Mouse (Mus musculus) frontal cortex, postnatal 14 days (tissue): ENCODE results near the gene Panx2.

ENCODE experiments used
- DNase-seq, 2 experiments: peaks; one replicate each; pipeline ENCODE4 v3.0.0; 2022; ENCODE audit warnings: low spot score in 2 of 2

Gene Panx2

DNA sequence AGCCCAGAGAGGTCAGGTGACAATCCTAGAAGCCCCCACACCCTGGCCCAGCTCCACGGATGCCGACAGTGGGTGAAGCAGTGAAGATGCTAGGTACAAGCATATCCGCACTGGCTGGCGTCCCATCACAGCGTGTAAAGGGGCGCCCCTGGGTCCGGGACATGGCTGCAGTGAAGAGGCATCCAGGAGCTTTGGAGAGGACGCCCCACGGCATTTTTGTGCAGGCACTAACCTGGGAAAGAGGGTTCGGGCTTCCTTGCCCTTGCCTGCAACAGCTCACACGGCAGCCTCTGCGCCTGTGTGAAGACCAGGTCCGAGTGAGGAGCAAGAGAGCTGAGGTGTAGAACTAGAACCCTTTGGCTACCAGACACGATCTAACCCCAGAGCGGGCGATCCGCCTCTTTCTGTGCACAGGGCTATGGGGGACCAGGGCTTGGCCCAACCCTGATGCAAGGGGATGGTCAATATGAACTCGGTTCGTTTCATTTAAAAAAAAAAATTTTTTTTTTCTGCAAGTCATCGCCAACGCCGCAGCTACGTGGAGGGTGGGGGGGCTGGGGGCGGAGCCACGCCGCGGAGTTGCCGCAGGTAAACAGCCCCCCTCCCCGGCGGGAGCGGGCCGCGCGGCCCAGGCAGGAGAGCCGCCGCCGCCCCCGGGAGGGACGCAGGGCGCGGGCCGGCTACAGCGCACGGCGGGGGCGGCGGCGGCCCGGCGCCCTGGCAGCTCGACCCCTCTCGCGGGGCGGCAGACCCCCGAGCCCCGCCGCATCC is at the start of gene Panx2:
TSS of gene Panx2 (plus strand) at position 574 of the 771 bp plus-strand sequence.
- no peak for DNase-seq

DNA sequence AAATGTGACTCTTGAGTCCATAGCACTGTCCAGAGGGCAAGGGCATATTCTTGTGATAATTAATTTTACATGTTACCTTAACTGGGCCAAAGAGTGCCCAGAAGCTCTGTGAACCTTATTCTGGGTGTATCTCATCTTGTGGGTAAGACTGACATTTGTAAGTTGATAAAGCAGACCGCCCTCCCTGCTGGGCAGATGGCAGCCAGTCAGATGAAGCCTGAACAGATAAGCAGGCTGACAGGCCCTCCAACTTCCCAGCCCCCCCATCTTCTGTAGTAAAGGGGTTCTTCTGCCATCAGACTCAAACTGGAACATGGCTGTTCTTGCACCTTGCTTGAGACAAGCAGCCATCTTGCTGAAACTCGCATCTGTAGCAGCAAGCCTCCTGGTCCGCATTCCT is 42.8 kb upstream of the Panx2 start:
- no peak for DNase-seq

DNA sequence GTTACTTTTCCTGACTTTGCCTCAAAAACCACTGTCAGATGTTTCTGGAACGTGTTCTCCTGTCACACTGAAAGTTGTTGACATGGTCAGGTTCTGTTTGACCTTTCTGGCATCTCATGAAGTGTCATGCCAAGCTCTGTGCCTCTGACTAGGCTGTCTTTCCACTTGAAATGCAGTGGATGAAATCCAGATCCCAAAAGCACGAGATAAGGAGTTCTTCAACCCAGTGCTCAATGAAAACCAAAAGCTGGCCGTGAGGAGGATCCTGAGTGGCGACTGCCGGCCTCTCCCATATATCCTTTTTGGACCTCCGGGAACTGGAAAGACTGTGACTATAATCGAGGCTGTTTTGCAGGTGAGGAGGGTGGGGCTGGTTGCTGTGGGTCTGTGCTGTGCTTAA is 39.4 kb upstream of the Panx2 start:
- DNase-seq = no peak

DNA sequence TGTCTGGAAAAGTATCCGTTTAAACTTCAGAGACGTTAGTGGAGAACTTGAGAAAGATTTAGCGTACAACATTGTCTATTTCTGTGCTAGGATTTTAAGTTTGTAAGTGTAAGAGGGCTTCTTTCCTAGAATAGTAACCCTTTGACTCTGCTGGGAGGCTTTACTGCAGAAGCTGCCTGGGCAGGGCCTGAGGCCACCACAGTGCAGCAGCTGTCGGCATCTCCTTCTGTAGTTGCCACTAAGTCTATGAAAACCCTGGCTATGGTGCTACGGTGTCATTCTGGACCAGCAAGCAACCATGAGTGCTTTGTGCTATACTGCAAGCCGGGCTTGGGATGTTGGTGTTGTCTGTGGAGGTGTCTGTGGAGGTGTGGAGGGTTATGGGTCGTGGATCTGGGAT is 39.0 kb upstream of the Panx2 start:
- DNase-seq = no peak

DNA sequence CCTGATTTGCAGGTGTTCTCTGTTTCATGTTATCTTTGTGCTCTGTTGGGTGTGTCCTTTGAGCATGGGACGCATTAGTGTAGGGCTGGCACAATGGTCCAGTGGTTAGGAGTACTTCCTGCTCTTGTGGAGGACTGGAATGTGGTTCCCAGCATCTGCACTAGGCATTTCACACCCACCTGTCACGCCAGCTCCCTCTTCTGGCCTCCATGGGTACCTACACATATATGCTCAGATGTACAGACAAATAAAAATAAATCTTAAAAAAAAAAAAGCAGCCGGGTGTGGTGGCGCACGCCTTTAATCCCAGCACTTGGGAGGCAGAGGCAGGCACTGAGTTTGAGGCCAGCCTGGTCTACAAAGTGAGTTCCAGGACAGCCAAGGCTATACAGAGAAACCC is 15.2 kb upstream of the Panx2 start:
- no peak for DNase-seq

DNA sequence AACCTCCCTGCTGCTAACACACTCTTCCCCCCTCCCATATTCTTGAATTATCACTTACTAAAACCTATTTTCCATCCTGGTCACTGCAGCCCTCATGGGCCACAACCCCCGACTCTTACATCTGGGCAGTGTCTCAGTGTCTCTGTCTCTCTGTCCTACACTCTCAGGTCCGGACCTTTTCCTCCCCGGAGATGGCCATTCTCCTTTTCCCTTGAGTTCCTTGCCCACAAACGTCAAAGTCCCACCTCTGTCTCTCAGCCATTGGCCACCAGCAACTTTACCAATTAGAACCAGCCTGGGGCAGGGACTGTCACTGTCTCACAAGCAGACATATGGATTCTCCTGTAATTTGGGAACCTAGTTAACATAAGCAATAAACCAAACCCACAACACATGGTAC is 13.2 kb upstream of the Panx2 start:
- DNase-seq = no peak

DNA sequence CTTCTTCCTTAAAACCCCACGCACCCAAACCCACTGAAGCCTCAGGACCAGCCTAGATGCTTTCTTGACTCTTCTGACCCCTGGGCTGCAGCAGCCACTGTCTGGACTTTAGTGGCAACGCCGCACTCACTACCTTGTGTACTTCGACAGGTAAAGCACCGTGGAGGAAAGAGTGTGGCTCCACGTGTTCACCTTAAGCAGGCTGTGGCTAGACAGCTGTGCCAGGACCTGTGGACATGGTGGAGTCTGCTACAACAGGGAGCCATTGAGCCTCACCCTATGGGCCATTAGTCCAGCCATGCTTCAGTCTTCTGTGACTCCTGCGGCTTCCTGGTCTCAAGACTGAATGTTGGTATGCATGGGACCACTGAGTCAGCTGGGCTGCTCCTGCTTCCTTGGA is 4.9 kb upstream of the Panx2 start:
- DNase-seq = no peak

DNA sequence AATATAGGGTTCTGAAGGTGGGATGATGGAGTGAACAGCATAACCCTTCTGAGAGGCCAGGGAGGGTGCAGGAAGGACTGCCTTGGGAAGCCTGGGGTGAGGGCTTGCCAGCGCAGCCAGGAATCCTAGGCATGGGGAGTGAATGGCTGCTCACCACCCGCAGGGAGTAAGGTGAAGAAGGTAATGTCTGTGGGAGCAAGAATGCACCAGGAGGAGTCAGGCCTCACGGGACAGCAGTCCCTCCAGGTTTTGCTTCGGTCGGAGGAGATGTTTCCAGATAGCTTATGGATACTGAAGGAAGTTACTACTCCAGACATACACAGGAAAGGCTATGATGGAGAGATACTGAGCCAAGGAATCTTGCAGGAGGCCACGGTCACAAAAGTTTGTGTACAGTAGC is 798 bp upstream of the Panx2 start:
- DNase-seq = no peak

DNA sequence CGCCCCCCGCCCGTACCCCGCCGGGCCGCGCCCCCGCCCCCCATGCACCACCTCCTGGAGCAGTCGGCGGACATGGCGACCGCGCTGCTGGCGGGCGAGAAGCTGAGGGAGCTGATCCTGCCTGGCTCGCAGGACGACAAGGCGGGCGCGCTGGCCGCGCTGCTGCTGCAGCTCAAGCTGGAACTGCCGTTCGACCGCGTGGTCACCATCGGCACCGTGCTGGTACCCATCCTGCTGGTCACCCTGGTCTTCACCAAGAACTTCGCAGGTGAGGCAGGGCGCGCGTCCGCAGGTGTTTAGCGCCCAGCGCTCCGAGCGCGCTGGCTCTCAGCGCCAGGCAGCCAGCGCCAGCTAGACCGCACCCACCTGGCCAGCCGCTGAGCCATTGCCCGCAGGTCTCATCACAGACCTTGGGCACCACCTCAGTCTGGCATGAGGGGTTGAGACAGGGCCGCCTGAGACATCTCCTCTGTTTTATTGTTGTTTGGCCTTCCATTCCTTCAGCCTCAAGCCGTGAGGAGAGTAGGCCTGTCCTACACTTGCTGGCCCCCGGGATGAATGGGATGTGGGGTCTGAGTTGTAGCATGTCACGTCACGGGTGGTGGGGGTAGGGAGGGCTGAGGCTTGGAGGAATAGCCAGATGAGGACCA is 623 bp downstream of the Panx2 start:
- DNase-seq = no peak

DNA sequence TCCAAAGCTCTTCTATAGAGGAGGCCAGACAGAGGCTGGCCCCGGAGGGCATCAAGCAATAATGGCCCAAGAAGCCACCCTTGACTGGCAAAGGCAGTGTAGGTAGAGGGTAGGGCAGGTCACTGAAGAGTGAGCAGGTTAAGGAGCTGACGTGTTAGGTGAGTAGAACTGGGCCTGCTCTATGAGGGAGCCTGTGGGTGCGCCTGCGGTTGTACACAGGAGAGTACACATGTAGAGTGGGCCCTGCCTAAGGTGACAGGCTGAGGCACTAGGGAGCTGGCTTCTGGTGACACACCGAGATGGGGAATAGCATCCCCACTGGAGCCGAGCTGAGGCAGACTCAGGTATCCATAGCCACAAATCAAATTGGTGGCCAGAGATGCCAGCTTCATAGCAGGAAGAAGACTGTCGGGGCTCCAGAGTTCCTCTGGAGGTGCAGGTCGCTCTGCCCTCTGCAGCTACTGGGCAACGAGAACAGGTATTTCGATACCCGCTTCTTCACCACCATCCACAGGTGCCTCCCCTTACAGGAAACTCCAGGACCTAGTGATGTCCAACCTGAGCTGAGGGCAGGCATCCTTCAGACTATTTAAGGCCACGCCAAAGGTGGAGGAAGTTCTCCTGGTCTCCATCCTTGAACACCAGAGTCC is 1.4 kb downstream of the Panx2 start:
- no peak for DNase-seq

DNA sequence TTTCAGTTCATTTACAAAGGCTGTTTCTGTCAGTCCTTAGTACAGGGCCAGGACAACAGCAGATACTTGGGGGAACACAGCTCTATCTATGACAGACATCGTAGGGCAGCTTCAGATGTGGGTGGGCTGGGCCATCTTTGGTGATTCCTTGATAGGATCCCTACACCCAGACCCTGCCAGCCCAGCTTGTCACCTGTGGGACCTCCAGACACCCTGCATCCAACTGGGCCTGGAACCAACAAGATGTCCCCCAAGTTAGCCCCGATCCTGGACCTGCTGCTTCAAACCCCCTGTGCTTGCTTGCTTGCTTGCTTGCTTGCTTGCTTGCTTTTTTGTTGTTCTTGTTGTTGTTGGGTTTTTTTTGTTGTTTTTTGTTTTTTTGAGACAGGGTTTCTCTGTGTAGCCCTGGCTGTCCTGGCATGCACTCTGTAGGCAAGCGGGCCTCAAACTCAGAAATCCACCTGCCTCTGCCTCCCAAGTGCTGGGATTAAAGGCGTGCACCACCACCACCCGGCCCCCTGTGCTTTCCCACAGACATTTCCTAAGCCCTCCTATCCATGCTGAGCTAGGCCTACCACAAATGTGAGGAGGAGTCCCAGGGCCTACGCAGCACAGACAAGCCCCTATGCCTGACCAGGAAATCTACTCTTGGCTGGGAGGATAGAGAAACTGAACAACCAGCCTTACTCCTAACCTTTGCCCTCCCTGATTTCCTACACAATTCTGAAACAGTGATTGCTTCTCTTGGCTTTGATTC is 2.4 kb downstream of the Panx2 start:
- no peak for DNase-seq

DNA sequence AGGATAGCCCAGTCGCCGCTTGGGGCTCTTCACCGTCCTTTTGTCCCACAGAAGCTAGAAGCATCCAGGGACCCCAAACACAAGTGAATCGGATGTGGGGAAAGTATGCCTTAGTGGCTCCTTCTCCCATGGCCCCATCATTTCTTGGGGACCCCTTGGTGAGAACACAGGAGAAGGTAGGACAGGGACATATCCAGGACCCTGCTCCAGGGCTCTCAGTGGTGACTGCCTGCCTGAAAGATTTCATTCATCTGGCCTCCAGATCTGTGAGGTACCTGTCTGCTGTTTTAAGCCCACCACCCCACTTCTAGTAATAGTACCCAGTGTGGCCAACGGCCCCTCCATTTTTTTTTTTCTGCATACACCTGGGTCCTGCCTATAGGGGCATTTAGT is 3.0 kb downstream of the Panx2 start:
- DNase-seq = no peak

DNA sequence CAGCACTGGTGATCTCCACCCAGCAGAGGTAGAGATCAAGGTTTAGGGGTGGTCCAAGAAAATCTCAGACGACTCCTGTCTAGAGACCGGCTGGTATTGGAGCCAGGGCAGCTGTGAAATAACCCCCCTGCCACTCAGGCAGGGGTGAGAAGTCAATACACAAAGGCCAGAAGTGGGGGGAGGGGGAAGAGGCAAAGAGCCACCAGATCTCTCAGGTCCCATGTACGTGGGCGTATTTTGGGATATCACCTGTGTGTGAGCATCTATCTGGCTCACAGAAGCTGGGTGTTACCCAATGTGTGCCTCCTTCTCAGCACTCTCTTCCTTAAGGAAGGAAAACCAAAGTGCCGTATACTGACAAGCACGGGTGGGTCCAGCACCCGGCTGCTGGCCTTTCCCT is 3.5 kb downstream of the Panx2 start:
- no peak for DNase-seq

DNA sequence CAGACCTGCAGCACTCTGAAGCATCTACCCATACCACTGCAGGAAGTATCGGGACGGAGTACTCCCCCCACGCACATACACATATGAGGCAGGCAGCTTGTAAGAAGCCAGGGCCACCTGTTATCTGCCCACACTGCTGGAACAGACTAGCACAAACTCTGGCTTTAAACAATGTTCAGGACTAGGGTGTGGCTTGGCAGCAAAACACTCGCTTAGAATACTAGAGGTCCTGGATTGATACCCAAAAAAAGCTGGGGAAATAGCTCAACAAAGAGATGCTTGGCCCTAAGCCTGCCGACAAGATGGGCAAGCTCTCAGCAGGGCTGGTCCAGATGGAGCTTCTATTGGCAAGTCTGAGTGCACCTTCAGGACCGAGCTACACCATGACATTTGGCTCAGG is 4.0 kb downstream of the Panx2 start:
- DNase-seq = peak in 1 of 2 experiments; percentile 13

DNA sequence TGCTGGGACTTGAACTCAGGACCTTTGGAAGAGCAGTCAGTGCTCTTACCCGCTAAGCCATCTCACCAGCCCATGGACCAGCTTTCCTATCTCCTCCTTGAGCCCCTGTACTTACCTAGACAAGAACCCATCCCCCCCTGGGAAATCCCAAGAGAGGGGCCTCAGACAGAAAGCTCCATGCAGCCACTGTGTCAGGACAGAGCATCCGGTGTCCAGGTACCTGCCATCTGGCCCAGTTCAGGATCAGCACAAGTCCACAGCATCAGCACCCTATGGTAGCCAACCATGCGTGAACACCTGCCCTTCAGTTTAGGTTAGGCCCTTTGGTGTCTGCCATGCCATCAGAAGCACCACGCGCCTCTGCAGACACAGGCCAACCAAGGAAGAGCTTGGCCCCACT is 5.4 kb downstream of the Panx2 start:
- no peak for DNase-seq

DNA sequence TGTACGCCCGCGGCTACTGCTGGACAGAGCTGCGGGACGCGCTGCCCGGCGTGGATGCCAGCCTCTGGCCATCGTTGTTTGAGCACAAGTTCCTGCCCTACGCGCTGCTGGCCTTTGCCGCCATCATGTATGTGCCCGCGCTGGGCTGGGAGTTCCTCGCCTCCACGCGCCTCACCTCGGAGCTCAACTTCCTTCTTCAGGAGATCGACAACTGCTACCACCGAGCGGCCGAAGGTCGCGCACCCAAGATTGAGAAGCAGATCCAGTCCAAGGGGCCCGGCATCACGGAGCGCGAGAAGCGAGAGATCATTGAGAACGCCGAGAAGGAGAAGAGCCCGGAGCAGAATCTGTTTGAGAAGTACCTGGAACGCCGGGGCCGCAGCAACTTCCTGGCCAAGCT is 8.1 kb downstream of the Panx2 start:
- no peak for DNase-seq

DNA sequence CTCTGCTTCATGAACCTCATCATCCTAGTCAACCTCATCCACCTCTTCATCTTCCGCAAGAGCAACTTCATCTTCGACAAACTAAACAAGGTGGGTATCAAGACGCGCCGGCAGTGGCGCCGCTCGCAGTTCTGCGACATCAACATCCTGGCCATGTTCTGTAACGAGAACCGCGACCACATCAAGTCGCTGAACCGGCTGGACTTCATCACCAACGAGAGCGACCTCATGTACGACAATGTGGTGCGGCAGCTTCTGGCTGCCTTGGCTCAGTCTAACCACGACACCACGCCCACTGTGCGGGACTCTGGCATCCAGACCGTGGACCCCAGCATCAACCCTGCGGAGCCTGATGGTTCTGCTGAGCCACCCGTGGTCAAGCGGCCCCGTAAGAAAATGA is 8.7 kb downstream of the Panx2 start:
- DNase-seq = no peak

DNA sequence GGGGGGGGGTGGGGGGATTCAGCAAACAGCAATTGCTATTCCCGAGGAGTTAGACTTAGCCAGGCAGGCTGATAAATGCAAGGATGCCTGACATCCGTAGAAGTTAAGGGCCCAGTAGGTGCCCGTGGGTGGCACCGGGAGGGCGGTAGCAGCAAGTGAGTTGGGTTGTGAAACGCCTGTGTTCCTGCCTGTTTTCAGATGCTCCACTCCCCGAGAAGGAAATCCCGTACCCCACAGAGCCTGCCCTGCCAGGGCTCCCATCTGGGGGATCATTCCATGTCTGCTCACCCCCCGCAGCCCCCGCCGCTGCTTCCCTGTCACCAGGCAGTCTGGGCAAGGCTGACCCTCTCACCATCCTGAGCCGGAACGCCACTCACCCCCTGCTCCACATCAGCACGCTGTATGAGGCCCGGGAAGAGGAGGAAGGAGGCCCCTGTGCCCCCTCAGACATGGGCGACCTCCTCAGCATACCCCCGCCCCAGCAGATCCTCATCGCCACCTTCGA is 9.9 kb downstream of the Panx2 start:
- DNase-seq = no peak

DNA sequence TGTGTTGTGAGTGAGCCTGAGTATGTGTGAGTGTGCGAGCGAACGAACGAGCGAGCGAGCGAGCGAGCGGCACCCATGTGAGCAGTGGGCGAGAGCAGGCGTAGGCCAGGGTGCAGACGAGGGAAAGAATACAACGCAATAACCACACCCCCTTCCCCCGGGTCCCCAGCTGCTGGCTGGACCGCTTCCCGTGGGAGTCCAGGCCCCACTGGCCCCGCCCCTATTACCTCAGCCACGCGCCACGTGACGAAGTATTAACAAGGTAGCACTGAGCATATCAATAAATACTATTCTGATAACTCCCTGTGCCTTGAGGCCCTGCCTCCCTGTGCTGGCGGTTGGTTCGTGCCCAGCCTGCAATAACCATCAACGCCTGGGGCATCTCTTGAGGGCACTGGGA is 11.1 kb downstream of the Panx2 start:
- no peak for DNase-seq

DNA sequence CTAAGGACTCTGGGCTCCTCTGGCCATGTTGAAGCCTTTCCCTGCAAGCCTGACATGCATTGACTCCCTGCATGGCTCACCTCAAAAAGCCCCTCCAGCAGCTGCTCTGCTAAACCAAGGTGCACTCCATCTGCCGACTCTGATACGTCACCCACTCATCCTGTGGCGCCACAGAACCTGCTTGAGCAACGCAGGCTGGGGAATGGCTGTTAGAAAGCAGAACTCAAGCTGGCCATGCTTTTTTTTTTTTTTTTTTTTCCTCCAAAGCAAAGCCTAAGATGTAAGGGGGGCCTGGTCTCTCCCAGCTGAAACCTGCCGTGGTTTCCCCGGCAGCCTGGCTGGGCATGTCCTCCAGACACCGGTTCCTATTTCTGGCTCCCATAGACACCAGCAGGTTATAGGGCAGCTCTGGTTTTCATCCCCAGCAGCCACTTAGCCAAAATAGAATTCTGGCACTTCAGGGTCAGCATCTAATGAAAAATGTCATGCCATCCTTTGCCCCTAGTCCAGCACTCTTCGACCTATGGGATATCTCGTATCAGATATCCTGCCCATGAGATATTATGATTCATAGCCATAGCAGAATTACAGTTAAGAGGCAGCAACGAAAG is 14.6 kb downstream of the Panx2 start:
- no peak for DNase-seq

DNA sequence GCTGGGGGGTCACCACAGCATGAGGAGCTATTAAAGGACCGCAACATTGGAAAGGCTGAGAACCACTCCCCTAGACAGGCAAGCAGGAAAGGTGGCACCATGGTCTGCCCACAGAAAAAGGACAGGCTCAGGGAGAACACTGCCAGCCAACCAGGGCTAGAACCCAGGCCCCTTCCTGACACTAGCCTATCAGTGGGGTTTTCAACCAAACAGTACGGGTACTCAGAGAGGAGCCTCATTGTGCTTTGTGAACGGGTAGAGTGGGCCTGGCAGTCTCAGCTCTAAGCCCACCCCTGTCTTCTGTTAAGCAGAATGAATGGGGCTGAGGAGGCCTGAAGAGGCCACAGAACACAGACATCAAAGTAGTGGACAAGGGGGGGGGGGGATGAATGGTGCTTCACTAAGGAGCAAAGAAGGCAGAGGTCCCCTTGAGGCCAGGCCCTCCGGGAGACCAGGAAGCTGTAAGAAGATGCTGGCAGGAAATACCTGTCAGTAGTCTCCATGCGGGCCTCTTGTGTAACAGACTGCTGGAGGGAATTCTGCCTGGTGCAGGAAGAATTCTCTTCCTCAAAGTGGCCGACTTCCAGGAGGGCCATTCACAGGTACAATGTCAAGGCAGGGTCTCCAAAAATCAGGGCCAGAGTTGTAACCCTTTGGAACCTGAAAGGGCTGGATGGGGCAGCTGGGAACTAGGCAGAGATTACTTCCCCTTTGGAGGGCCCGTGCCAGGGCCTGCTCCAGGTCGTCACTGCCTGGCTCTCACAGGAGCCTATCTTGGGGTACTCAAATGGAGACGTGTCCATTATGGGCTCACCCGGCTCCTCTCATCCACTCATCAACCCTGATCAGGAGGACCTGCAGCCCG is 15.3 kb downstream of the Panx2 start, which contains the start of gene Trabd:
TSS of gene Trabd (plus strand) at position 512 of the 865 bp plus-strand sequence.
- DNase-seq = no peak
